Mouse (Mus musculus) liver, postnatal 0 days (tissue): ENCODE measurements around the gene H2afv.

Experiments used
- CTCF ChIP-seq: sonication (generic); IDR thresholded peaks from 2 replicates; pipeline ENCODE4 v1.5.1; 2016; ENCODE audit warnings: antibody characterized with exemption, low read depth
- EP300 ChIP-seq: IDR thresholded peaks from 2 replicates; pipeline ENCODE4 v1.6.1; 2016; ENCODE audit warnings: antibody characterized with exemption, low read depth, mild to moderate bottlenecking

DNA sequence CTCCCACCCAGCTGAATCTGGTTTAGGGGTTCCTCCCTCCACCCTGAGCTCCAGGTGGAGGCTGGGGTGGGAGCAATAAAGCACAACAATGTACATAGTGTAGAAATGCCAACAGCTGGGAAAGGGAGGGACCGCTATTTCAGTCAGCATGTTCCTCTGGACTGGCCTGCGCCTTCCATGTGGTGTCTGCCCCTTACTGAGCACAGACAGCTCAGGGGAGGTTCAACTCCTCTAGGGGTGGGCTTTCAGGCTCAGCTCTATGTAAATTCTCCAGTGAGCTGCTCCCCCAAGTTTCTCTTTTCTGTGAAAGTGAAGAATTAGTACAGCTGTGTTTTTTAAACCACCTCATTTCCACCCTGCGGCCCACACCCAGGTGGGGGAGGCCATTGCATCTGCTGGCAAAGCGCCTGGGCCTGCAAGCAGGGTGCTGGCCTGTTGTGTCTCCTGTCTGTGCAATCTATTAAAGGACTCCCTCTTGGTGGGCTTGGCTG lies 38.6 kb downstream of the H2afv start:
- no peak for TF ChIP-seq EP300
- TF ChIP-seq CTCF, result no peak
